Mouse (Mus musculus) stomach, postnatal 0 days (tissue): ENCODE measurements around the gene Rap1gap2.

Source experiments
- CTCF ChIP-seq: IDR thresholded peaks from 2 replicates; pipeline ENCODE4 v1.5.1; 2016; ENCODE audit warnings: antibody characterized with exemption, low read depth, mild to moderate bottlenecking, moderate library complexity
- EP300 ChIP-seq: optimal IDR thresholded peaks from 2 replicates; pipeline ENCODE3; 2016; ENCODE audit warnings: antibody characterized with exemption

DNA sequence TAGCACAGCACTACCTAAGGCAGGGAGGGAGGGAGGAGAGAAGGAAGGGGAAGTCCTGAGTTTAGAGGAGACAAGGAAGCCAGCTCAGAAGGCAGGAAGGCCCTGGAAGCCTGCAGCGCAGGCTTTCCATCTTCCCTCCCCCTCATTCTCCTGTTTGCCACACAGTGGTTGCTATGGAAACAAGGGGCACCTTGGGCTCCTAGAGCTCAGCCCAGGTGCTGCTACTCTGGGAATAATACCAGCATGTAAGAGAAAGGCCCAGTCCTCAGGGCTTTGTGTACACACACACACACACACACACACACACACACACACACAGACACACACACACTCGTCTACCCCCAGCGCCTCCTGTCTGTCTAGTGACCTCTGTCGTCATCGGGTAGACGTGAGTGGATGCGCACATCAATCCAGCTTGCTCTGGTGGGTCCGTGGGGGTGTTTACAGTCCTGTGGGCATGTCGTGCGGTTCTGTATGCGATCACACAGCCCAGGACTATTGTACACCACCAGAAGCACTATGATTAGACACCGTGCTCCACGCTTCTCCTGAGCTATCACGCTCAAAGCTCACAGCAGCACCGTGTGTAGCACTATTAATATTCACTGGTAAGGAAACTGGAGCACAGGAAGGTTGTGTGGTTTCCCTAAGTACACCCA, 55.9 kb downstream of the Rap1gap2 start:
- no peak for TF ChIP-seq CTCF
- TF ChIP-seq EP300, result no peak
